Mouse (Mus musculus) bone marrow, adult 2 months (tissue): ENCODE results near the gene Otub1. TPM values are rescaled to one million over a fixed set of nuclear protein-coding genes. Genes with fewer than 3 reads are reported as not detected.

ENCODE experiments used
- H3K27ac ChIP-seq: fragments of 200-500 bp; 2 replicates; pipeline ENCODE4 v1.5.1; 2012; ENCODE audit warnings: low read depth, mild to moderate bottlenecking, control low read depth, inconsistent platforms, low read length; ENCODE audit not compliant: control insufficient read depth, poor library complexity, insufficient read depth
- H3K4me1 ChIP-seq: fragments of 200-500 bp; 2 replicates; pipeline ENCODE4 v1.6.1; 2011; ENCODE audit warnings: low read length; ENCODE audit not compliant: control insufficient read depth, insufficient read depth
- H3K4me3 ChIP-seq: fragments of 200-500 bp; replicated peaks from 2 replicates; pipeline ENCODE3; 2011; ENCODE audit warnings: mild to moderate bottlenecking, low read depth, low read length, control low read depth; ENCODE audit not compliant: control insufficient read depth
- CTCF ChIP-seq: fragments of 200-500 bp; IDR thresholded peaks from 2 replicates; pipeline ENCODE4 v1.5.1; 2011; ENCODE audit warnings: low read length, control low read depth; ENCODE audit not compliant: control insufficient read depth, insufficient read depth
- POLR2A ChIP-seq: fragments of 200-500 bp; IDR thresholded peaks from 2 replicates; pipeline ENCODE4 v1.6.1; 2011; ENCODE audit warnings: low read depth, mild to moderate bottlenecking, control low read depth, low read length, borderline replicate concordance; ENCODE audit not compliant: control insufficient read depth
- WGBS: fragments of 180-500 bp; shearing (Covaris S2); methylation state at CpG from one replicate; pipeline ENCODE4 v1.1.7; 2018; 5-methylcytosine and 5-hydroxymethylcytosine counted together
- polyA plus RNA-seq: library from polyadenylated mRNA; stranded (reverse); fragments of >200 nt; gene quantifications from 2 replicates; pipeline ENCODE4 v1.2.4, GENCODE M21; 2011; ENCODE audit warnings: low replicate concordance; ENCODE audit not compliant: missing spikeins, insufficient read depth, insufficient read length

The Otub1 gene
- polyA plus RNA-seq, 1 experiment, result 45.5 TPM

DNA sequence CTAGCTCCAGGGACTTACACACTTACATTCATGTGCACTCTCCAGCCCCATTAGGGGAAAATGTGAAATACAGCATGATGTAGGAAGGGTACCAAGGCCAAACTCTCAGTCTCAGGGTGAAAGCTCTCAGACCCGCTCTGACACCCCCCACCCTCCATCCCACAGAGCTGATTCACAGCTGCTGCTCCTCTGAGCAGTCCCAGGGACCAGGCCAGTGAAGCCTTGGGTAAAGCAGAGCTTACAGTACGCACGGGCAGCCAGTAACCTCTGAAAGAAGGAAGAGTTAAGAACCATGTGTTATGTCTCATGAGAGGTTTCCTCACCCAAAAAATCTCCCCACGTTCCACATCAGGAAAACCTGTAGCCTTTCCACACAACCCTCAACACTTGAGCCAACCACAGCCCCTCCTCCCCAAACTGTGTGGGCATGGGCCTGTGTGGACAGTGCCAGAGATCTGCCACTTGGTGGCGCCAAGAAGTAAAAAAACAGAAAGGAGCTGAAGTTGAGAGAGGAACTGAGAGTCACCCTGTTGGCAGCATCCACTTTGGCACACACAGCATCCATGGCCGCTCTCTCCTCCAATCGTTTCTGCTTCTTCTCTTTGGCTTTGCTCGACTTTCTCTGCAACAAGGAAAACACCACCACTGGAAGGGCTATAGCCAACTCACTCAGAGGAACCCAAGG lies 28.6 kb upstream of the Otub1 start:
- TF ChIP-seq POLR2A (no peak), CTCF (peak; percentile 78)
- Histone ChIP-seq H3K4me3 (no peak overlapping the region), H3K27ac (no peak overlapping the region), H3K4me1 (no peaks in the 10 kb centered on the region; the same call in 1 of the 2 replicates)
- WGBS, result 33% methylated on average over 8 of the region's 8 CpGs

- Histone ChIP-seq H3K4me1 (peaks cover 6% of the 10 kb centered on the region), H3K27ac (peak overlapping the region; percentile 85), H3K4me3 (peak overlapping the region; percentile 8)
- WGBS, result 25% methylated on average over 6 of the region's 6 CpGs
- TF ChIP-seq POLR2A (no peak), CTCF (no peak)
These were observed 20.4 kb upstream of the Otub1 start for GRCm38 (mm10) chr19:7226511-7226914.

GRCm38 (mm10) chr19:7225096-7225690 lies 19.1 kb upstream of the Otub1 start:
- WGBS, result 74% methylated on average over 9 of the region's 9 CpGs
- Histone ChIP-seq H3K4me3 (no peak overlapping the region), H3K27ac (no peak overlapping the region), H3K4me1 (peaks cover 6% of the 10 kb centered on the region)
- no peak for TF ChIP-seq CTCF
- TF ChIP-seq POLR2A, result no peak

DNA sequence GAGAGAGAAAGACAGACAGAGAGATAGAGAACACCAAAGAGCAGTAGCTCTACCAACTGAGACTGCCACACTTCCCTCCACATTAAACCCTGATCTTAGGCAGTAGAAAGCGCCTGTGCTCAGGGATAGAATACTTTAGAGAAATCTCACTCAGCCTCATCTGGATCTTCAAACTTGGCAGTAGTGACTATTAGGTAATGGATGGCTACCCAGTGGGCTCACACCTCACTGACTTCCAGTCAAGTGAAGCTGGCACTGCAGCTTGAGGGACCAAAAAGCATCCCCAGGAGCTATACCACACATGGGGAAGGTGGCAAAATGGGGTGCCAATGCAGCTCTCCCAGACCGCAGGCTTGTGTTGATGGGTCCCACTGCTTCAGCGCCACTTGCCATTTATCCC lies 18.1 kb upstream of the Otub1 start:
- H3K27ac ChIP-seq, result no peak overlapping the region
- H3K4me1 ChIP-seq, result peaks cover 6% of the 10 kb centered on the region
- TF ChIP-seq POLR2A (no peak), CTCF (no peak)
- no peak overlapping the region for H3K4me3 ChIP-seq
- 89% methylated on average over 3 of the region's 3 CpGs for WGBS

DNA sequence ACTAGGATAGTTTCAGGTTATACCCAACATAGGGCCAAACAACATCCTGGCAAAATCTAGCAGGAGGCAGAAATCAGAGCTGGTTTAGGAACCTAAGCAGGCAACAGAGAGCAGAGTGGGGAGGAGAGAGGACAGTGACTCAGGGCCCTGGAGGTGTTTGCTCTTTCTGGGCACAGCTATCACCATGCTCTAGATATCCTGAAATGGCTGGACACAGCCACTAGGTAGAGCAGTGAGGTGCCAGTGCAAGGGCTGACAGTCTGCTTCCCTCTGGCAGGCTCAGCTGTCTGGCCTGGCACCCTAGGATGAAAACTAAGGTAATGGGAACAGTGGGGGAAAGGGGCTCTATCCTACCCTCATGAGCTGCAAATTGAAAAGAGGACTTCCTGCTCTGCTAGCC lies 17.4 kb upstream of the Otub1 start:
- Histone ChIP-seq H3K4me3 (no peak overlapping the region), H3K27ac (no peak overlapping the region), H3K4me1 (peaks cover 6% of the 10 kb centered on the region)
- no peak for TF ChIP-seq POLR2A
- no peak for TF ChIP-seq CTCF

DNA sequence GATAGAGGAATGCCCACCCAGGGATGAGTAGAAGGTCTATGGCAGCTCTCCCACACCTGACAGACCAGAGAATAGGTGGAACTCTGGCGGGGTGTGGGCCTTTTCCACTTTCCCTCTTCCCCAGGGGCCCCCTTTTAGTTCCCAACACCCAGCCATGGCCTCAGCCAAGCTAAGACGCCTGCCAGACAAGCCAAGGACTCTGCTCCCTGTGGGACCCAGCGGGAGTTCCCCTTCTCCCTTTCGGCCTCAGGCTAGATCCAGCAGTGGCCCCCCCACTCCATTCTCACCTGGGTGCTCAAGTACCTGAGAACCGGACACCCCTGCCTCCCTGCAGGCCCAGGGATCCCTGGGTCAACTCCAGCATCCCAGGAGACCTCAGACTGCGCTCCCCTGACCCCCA lies 16.1 kb upstream of the Otub1 start:
- TF ChIP-seq POLR2A (no peak), CTCF (no peak)
- 80% methylated on average over 6 of the region's 6 CpGs for WGBS
- H3K4me1 ChIP-seq, result peaks cover 7% of the 10 kb centered on the region
- H3K27ac ChIP-seq, result no peak overlapping the region
- no peak overlapping the region for H3K4me3 ChIP-seq

DNA sequence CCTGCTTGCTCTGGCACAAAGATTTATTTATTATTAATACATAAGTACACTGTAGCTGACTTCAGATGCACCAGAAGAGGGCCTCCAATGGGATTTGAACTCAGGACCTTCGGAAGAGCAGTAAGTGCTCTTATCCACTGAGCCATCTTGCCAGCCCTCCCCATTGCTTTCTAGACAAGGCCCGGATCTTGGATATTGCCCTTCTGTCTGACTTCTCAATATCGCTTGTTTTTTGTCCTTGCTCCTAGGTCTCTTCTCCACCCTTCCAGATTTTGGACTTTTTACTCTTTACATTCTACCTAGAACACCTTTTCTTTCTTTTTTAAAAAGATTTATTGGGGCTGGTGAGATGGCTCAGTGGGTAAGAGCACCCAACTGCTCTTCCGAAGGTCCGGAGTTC lies 12.6 kb upstream of the Otub1 start:
- Histone ChIP-seq H3K4me3 (no peak overlapping the region), H3K4me1 (peaks cover 2% of the 10 kb centered on the region; the same call in 1 of the 2 replicates)
- 91% methylated on average over 5 of the region's 5 CpGs for WGBS

GRCm38 (mm10) chr19:7217926-7218267 lies 11.8 kb upstream of the Otub1 start:
- TF ChIP-seq CTCF, result no peak
- TF ChIP-seq POLR2A, result no peak
- 0 out of 2 replicates have a peak overlapping the region, but pooled peaks have one; percentile 36 for H3K27ac ChIP-seq
- H3K4me1 ChIP-seq, result peaks cover 2% of the 10 kb centered on the region; the same call in 1 of the 2 replicates
- peak overlapping the region; percentile 76 for H3K4me3 ChIP-seq
- WGBS, result 0% methylated on average over 6 of the region's 6 CpGs

More for the DNA sequence above, 12.6 kb upstream of the Otub1 start:
- H3K27ac ChIP-seq, result no peak overlapping the region
- TF ChIP-seq CTCF, result no peak
- TF ChIP-seq POLR2A, result no peak

GRCm38 (mm10) chr19:7217162-7217925 lies 11.2 kb upstream of the Otub1 start, which contains the start of gene Cox8a:
TSS of gene Cox8a (minus strand) at chr19:7217616.
- peak within 1 kb of the TSS; percentile 76 for H3K4me3 ChIP-seq
- no peak for TF ChIP-seq CTCF
- peak; percentile 91 for TF ChIP-seq POLR2A
- H3K27ac ChIP-seq, result peak within 1 kb of the TSS; percentile 89
- WGBS, result under 1% methylated on average over 50 of the region's 50 CpGs
- H3K4me1 ChIP-seq, result peaks cover 2% of the 10 kb centered on the region; the same call in 1 of the 2 replicates
